Mouse (Mus musculus) liver, embryonic 13.5 days (tissue): ENCODE measurements around the gene Hist1h2bg. TPM values are rescaled to one million over a fixed set of nuclear protein-coding genes. Genes with fewer than 3 reads are reported as not detected.

Experiments used
- ATAC-seq: fragments of 200-750 bp; cut with Nextera tagmentation; 2 replicates; pipeline ENCODE4 v1.8.0; 2017; ENCODE audit warnings: low read depth, mild to moderate bottlenecking, moderate number of reproducible peaks, moderate library complexity
- DNase-seq: peaks from one replicate; pipeline ENCODE4 v3.0.0; 2022
- H3K27ac ChIP-seq: fragments of 300-500 bp; sonication (generic); 2 replicates; pipeline ENCODE4 v1.5.1; 2015; ENCODE audit warnings: moderate library complexity, mild to moderate bottlenecking, inconsistent platforms
- H3K27me3 ChIP-seq: fragments of 300-500 bp; sonication (generic); 2 replicates; pipeline ENCODE4 v1.6.1; 2015; ENCODE audit warnings: mild to moderate bottlenecking, inconsistent platforms
- H3K36me3 ChIP-seq: fragments of 300-500 bp; sonication (generic); 2 replicates; pipeline ENCODE4 v1.6.1; 2015; ENCODE audit warnings: mild to moderate bottlenecking, inconsistent platforms
- H3K4me1 ChIP-seq: fragments of 300-500 bp; sonication (generic); replicated peaks from 2 replicates; pipeline ENCODE4 v1.6.1; 2015; ENCODE audit warnings: inconsistent platforms
- H3K4me2 ChIP-seq: fragments of 300-500 bp; sonication (generic); 2 replicates; pipeline ENCODE4 v1.6.1; 2015; ENCODE audit warnings: inconsistent platforms, mild to moderate bottlenecking, moderate library complexity
- H3K4me3 ChIP-seq: fragments of 300-500 bp; sonication (generic); replicated peaks from 2 replicates; pipeline ENCODE4 v1.5.1; 2015; ENCODE audit warnings: mild to moderate bottlenecking, inconsistent platforms
- H3K9ac ChIP-seq: fragments of 300-500 bp; sonication (generic); 2 replicates; pipeline ENCODE4 v1.6.1; 2015; ENCODE audit warnings: mild to moderate bottlenecking, inconsistent platforms
- H3K9me3 ChIP-seq: fragments of 300-500 bp; sonication (generic); replicated peaks from 2 replicates; pipeline ENCODE4 v1.6.1; 2016; ENCODE audit warnings: inconsistent platforms
- whole genome bisulfite sequencing: fragments of 180-500 bp; shearing (Covaris S2); methylation state at CpG from one replicate; pipeline ENCODE4 v1.1.7; 2015; ENCODE audit not compliant: insufficient replicate concordance; 5-methylcytosine and 5-hydroxymethylcytosine counted together
- microRNA-seq: library from miRNA; unstranded; fragments of <30 nt; microRNA quantifications from one replicate; pipeline ENCODE4, GENCODE M21; 2016
- polyA plus RNA-seq: library from polyadenylated mRNA; unstranded; fragments of >200 nt; fragmentation: Nextera tagmentation; extraction: Ambion mirVana; gene quantifications from 2 replicates; pipeline ENCODE4 v1.2.1, GENCODE M21; 2015

Hist1h2bg gene
- polyA plus RNA-seq, 1 experiment from 2014 or later = 14.1 TPM

GRCm38 (mm10) chr13:23611638-23612037, 40.4 kb downstream of the Hist1h2bg start:
- Histone ChIP-seq H3K36me3 (peaks cover 14% of the 10 kb centered on the region), H3K9ac (no peak overlapping the region), H3K4me2 (no peak overlapping the region), H3K4me1 (peaks cover 26% of the 10 kb centered on the region), H3K4me3 (no peak overlapping the region), H3K27ac (peak overlapping the region; percentile 39), H3K9me3 (no peaks in the 10 kb centered on the region), H3K27me3 (no peaks in the 10 kb centered on the region)
- ATAC-seq (no peak), DNase-seq (no peak)
- 80% methylated on average over 3 of the region's 3 CpGs for WGBS

GRCm38 (mm10) chr13:23620056-23620732, 49.0 kb downstream of the Hist1h2bg start:
- WGBS = 21% methylated on average over 12 of the region's 12 CpGs
- Histone ChIP-seq H3K4me2 (peak overlapping the region; percentile 90), H3K4me3 (peak overlapping the region; percentile 73), H3K27ac (peak overlapping the region; percentile 100), H3K9me3 (no peaks in the 10 kb centered on the region), H3K4me1 (peaks cover 18% of the 10 kb centered on the region), H3K27me3 (peaks cover 6% of the 10 kb centered on the region), H3K36me3 (no peaks in the 10 kb centered on the region), H3K9ac (peak overlapping the region; percentile 96)
- DNase-seq = no peak
- ATAC-seq = no peak

- H3K9ac ChIP-seq = peak within 1 kb of the TSS; percentile 96
- WGBS = under 1% methylated on average over 27 of the region's 27 CpGs
Measured at GRCm38 (mm10) chr13:23620733-23621531, 49.7 kb downstream of the Hist1h2bg start, which contains the start of gene Hist1h2be. Hist1h2be (minus strand) TSS chr13:23621124.

More at GRCm38 (mm10) chr13:23620733-23621531, 49.7 kb downstream of the Hist1h2bg start, which contains the start of gene Hist1h2be:
- Histone ChIP-seq H3K4me2 (peak within 1 kb of the TSS; percentile 90), H3K4me1 (peaks cover 18% of the 10 kb centered on the region), H3K4me3 (peak within 1 kb of the TSS; percentile 73), H3K36me3 (no peaks in the 10 kb centered on the region), H3K27ac (peak within 1 kb of the TSS; percentile 100), H3K9me3 (no peaks in the 10 kb centered on the region), H3K27me3 (peaks cover 11% of the 10 kb centered on the region)
- ATAC-seq (peak; percentile 74), DNase-seq (peak; percentile 81)

Small RNA genes within 50 kb of the gene (microRNA-seq; reads per million reads assigned to microRNA genes)
- gene Gm44297 (not detected), gene Gm44359 (not detected), gene Gm44394 (not detected)

Other genes starting within 250 kb of the Hist1h2bg start
- gene Zfp322a, start 202.2 kb upstream of the Hist1h2bg start, polyA plus RNA-seq = 15.2 and 20.1 TPM in 2 replicates
- 8.3 and 9.1 TPM in 2 replicates for gene Abt1, start 147.5 kb upstream of the Hist1h2bg start, polyA plus RNA-seq
- 1.5 and 2.0 TPM in 2 replicates for gene Btn1a1, start 105.5 kb upstream of the Hist1h2bg start, polyA plus RNA-seq
- not detected in 2 replicates for gene Btn2a2, start 82.5 kb upstream of the Hist1h2bg start, polyA plus RNA-seq
- gene Hist1h4h, start 40.3 kb upstream of the Hist1h2bg start, polyA plus RNA-seq = 3.8 and 5.9 TPM in 2 replicates
- 7.7 and 13.6 TPM in 2 replicates for gene Hist1h2af, start 37.5 kb upstream of the Hist1h2bg start, polyA plus RNA-seq
- 10.3 and 17.1 TPM in 2 replicates for gene Hist1h3g, start 36.0 kb upstream of the Hist1h2bg start, polyA plus RNA-seq
- 1.7 TPM in 2 replicates for gene Hist1h2bh, start 28.0 kb upstream of the Hist1h2bg start, polyA plus RNA-seq
- gene Hist1h3f, start 27.3 kb upstream of the Hist1h2bg start, polyA plus RNA-seq = 1.1 and 2.1 TPM in 2 replicates
- gene Hist1h4f, start 19.7 kb upstream of the Hist1h2bg start, polyA plus RNA-seq = 0.98 and 4.2 TPM in 2 replicates
- 0.75 and 0.93 TPM in 2 replicates for gene Hist1h1d, start 18.1 kb upstream of the Hist1h2bg start, polyA plus RNA-seq
- 4.4 and 6.8 TPM in 2 replicates for gene Hist1h3e, start 9.0 kb upstream of the Hist1h2bg start, polyA plus RNA-seq
- gene Hist1h2ae, start 176 bp upstream of the Hist1h2bg start, polyA plus RNA-seq = 95.0 and 121 TPM in 2 replicates
- 5.0 and 12.7 TPM in 2 replicates for gene Hist1h2bf, start 2.8 kb downstream of the Hist1h2bg start, polyA plus RNA-seq
- 1.2 and 4.3 TPM in 2 replicates for gene Hist1h2ad, start 3.0 kb downstream of the Hist1h2bg start, polyA plus RNA-seq
- gene Hist1h3d, start 4.4 kb downstream of the Hist1h2bg start, polyA plus RNA-seq = 5.9 and 7.2 TPM in 2 replicates
- gene Hist1h4d, start 10.2 kb downstream of the Hist1h2bg start, polyA plus RNA-seq = 116 and 152 TPM in 2 replicates
- 1.3 and 2.0 TPM in 2 replicates for gene Hist1h2be, start 49.7 kb downstream of the Hist1h2bg start, polyA plus RNA-seq
- 24.3 and 26.2 TPM in 2 replicates for gene Hist1h1e, start 51.2 kb downstream of the Hist1h2bg start, polyA plus RNA-seq
- 0.89 and 1.0 TPM in 2 replicates for gene Hist1h2ac, start 112.6 kb downstream of the Hist1h2bg start, polyA plus RNA-seq
- 81.2 and 88.9 TPM in 2 replicates for gene Hist1h2bc, start 112.8 kb downstream of the Hist1h2bg start, polyA plus RNA-seq
- gene Hist1h1t, start 124.4 kb downstream of the Hist1h2bg start, polyA plus RNA-seq = not detected in 2 replicates
- gene Hist1h4c, start 127.1 kb downstream of the Hist1h2bg start, polyA plus RNA-seq = 5.4 and 8.6 TPM in 2 replicates
- gene Hfe, start 139.5 kb downstream of the Hist1h2bg start, polyA plus RNA-seq = 6.6 and 8.8 TPM in 2 replicates
- gene Hist1h1c, start 167.4 kb downstream of the Hist1h2bg start, polyA plus RNA-seq = 60.3 and 72.2 TPM in 2 replicates
- 5.2 and 5.9 TPM in 2 replicates for gene Hist1h3c, start 174.2 kb downstream of the Hist1h2bg start, polyA plus RNA-seq
- 3.9 and 5.6 TPM in 2 replicates for gene Hist1h2bb, start 175.3 kb downstream of the Hist1h2bg start, polyA plus RNA-seq
- gene Hist1h2ab, start 179.7 kb downstream of the Hist1h2bg start, polyA plus RNA-seq = 54.0 and 76.2 TPM in 2 replicates
- gene Hist1h3b, start 180.9 kb downstream of the Hist1h2bg start, polyA plus RNA-seq = 10.4 and 29.5 TPM in 2 replicates
- 3.7 and 5.5 TPM in 2 replicates for gene Hist1h4b, start 185.6 kb downstream of the Hist1h2bg start, polyA plus RNA-seq
- 0.86 TPM in 1 of 2 replicates, not detected in the other for gene Hist1h4a, start 189.8 kb downstream of the Hist1h2bg start, polyA plus RNA-seq
- 3.2 and 8.3 TPM in 2 replicates for gene Hist1h3a, start 191.0 kb downstream of the Hist1h2bg start, polyA plus RNA-seq
- gene Hist1h1a, start 192.3 kb downstream of the Hist1h2bg start, polyA plus RNA-seq = 4.3 and 8.1 TPM in 2 replicates
- gene Trim38, start 198.5 kb downstream of the Hist1h2bg start, polyA plus RNA-seq = 0.14 TPM in 1 of 2 replicates, not detected in the other
- gene Slc17a2, start 235.6 kb downstream of the Hist1h2bg start, polyA plus RNA-seq = 0.52 and 0.57 TPM in 2 replicates